Mouse (Mus musculus) ovary, postnatal 14 days (tissue): ENCODE measurements at regions not wholly inside any gene's neighbourhood (a gene's known extent, or its start where the extent isn't known, plus 50 kb on each side); places are given as distances from the start of the nearest gene placed in this dataset.

Experiments used
- DNase-seq: peaks from one replicate; pipeline ENCODE4 v3.0.0; 2022; ENCODE audit warnings: low spot score

DNA sequence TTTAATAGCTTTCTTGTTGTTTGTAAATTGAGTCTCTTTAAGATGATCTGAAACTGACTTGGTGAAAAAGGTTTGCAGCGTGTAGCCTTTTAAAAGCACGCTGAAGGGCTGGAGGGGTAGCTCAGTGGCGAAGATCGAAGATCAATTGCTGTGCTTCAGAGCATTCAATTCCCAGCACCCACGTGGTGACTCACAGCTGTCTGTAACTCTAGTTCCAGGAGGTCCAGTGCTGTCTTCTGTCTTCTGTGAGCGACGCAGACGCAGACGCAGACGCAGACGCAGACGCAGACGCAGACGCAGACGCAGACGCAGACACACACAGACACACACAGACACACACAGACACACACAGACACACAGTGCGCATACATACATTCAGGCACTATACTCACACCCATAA, 99.1 kb upstream of the Map4k3 start:
- DNase-seq = no peak

DNA sequence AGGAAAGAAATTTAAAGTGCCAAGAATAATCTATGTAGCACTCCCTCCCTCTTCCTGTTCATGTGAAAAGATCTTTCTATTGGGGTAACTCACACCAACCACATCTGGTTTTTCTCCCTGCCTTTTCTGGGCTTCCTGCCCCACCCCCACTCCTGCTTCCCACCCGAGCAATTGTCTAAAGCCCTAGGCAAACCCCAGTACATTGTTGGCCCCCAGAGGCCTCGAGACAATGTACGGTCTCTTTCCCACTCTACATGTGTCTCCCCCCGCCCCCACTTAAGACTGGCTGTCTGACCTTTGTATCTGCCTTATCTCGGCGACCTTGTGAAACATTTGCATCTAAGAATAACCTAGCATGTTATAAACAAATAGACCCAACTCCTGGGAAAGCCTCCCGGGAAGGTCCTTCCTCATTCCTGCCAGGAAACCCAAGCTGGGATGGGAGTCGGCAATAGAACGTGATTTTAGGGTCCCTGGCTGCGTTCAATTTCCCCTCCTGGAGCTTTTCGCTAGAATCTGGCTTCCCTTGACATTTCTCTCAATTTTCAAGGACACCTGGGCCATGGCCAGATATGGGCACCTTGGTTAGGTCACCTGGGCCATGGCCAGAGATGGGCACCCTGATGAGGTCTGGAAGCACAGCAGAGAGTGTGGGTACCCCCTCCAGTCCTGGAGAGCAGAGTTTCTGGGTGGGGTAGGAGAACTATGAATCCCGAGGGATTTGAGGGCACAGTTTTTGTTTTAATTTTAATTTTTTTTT, 97.9 kb upstream of the Map4k3 start:
- no peak for DNase-seq

- DNase-seq = peak; percentile 30
Measured at GRCm38 (mm10) chr17:80825518-80825901, 97.2 kb upstream of the Map4k3 start.

DNA sequence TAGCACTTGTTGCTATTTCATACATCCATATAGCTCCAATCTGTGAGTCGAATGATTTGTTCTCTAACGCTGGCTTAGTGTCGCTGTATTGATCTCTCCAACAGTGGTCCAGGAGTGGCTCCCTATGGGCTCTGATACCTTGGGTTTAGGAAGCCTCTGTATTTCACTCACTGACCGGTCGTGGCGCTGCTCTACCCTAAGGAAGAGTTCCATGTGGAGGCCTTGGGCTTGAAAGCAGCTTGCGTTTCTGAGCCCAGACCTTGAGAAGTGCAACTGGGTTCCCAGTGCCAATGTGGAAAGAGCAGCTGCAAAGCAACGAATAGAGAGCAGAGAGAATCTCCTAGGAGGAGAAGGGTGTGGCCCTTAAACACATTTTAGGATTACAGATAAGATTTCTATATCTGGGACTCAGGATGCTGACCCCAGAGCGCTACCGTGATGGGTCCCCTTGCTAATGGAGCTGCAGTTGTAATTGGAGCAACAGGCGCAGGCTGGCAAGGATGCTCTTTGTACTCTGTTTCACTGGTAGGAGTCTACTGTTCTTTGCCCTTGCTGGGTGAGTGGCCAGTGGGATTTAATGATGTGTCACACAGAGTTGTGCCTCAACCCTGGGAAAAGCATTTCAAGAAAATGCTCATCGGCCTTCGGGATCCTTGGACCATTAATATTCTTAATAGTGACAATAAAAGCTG, 96.7 kb upstream of the Map4k3 start:
- DNase-seq = no peak

GRCm38 (mm10) chr17:80824261-80824660, 96.0 kb upstream of the Map4k3 start:
- DNase-seq = no peak

GRCm38 (mm10) chr17:80820888-80821287, 92.6 kb upstream of the Map4k3 start:
- DNase-seq = no peak

DNA sequence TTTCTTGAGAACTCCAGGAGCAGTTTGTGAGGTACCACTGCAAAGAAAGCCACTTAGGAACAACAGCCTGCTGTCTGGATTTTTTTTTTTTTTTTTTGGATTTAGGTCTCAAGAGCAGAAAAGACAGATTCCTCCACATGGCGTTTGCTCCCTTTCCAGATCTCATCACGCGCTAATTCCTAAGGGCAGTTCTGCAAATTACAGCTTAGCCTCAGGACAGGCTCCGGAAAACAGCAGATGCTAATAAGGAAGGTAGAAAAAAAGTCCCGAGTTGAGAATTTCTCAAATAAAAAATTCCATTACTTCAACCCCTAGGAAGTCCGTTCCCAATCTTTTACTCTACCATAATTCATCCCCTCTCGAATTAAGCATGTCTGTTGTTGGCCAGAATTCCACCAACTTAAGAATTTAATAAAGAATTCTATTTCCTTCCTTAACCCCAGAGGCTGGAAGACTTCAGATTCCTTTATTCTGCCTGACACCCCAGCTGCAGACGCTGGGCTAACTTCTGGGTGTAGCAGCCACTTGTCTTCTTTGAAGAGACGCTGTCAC, 90.3 kb upstream of the Map4k3 start:
- DNase-seq = no peak

DNA sequence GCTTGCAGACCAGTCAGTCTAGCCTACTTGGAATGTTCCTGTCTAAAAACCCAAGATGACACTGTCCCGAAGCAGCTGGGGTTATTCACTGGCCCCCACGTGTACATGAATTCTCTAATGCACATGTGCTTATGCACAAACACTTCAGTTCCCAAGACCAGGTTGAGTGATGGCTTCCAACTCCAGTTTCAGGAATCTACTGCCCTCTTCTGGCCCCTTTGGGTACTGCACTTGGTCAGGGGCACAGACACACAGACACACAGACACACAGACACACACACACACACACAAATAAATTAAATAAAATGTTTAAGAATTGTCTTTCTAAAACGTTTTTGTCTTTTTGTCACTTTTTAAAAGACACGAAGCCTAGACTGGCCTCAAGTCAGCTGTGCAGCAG, 87.5 kb upstream of the Map4k3 start:
- DNase-seq = no peak

DNA sequence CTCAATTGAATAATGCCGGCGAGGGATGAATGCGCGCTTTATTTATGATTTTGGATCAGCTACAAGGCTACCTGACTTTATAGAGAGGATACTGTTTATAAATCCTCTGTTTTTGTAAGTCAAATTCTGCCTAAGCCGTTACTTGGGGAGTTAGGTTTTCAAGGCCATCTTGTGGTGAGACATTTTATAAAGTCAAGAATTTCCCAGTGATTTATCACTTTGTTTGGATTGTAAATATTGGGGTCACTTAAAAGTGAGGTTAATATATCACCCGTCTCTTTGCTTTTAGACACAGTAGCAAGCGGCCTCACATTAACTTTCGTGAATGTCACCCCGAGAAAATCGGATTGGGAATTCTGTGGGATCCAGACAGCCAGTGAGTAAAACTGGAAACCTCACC, 84.9 kb upstream of the Map4k3 start:
- no peak for DNase-seq

GRCm38 (mm10) chr17:80809275-80809674, 81.0 kb upstream of the Map4k3 start:
- DNase-seq = no peak

DNA sequence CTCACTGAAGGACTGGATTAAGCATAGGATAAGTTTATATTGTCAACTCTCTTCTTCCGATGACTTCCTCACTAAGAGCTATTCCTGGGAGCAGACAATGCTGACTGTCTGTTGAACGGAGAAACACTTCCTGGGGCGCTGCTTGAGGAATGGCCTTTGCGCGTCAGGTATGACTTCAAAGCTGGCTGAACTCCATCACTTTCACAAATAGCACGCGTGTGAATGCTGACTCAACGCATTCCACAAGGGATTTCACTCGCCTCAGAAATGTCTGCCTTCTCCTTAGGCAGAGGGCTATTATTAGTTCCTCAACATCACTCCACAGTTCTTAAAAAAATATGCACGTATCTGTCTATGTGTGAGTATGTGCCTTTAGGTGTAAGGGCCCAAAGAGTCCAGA, 79.8 kb upstream of the Map4k3 start:
- DNase-seq = no peak

DNA sequence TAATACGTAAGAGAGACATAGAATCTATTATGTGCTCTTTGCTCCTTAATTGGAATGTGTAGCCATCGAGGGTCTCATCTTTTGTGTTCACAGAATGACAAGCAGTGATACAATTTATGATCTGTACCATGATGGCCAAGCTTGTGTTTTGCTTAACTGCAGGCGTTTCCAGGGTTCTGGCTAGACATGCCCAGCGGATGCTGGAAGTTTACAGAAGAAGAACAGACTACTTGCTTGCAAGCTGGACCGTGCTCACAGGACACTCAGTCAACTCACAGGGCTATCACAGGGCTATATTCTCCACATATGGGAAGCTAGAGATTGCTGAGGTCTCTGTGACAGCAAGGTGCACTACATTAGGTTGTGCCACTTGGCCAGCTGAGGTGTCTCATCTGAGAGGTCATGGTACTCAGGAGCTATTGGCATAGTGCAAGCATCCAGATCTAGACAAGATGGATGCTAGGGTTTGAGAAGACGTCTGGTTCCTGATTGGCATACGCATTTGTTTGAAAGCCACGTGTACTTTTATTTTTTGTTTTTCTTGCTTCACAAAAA, 75.2 kb upstream of the Map4k3 start:
- no peak for DNase-seq

- no peak for DNase-seq
Measured at GRCm38 (mm10) chr17:80802622-80803021, 74.3 kb upstream of the Map4k3 start.

DNA sequence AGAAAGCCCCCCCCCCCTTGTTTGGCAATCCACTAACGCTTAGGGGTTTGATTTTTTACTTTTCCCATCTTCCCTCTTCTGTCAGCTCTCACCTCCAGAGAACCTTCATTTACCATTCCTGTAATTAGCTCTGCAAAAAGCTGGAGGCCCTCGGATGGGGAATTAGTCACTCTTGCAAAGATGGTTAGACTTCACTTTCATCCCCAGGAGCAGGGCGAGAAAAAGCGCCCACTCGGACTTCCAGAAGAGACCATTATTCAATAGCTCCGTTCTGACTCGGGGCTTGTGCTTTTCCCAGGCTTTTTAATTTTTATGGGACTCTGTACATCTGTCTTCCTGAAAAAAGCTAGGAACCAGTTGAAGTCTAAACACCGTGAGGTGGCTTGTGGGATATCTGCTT, 73.7 kb upstream of the Map4k3 start:
- no peak for DNase-seq

DNA sequence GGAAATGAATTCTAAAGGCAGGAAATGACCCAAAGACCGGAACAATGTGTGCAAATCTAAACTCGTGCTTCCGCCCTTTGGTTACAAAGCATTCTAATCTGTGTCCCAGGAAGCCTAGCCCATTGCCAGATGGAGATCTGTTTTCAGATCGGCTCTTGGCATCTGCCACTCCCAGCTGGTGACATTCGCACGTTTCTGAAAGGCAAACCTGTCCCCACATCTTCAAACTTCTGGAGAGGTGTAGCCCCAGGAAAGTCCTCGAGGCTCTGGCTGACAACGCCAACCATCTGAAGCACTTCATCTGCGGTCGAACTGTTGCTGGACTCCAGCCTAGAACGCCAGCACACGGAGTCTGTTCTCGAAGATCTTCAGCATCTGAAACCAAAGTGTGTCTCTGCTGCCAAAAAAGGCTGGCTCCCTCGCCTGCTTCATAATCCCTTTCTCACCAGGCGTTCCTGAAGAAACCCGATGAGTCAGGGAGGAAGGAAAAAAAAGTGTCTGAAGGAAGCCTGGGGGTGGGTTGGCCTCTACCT, 73.2 kb upstream of the Map4k3 start:
- peak; percentile 37 for DNase-seq

GRCm38 (mm10) chr17:80800877-80801276, 72.6 kb upstream of the Map4k3 start:
- no peak for DNase-seq

GRCm38 (mm10) chr17:80800454-80800853, 72.2 kb upstream of the Map4k3 start:
- DNase-seq = no peak

GRCm38 (mm10) chr17:80799061-80799460, 70.8 kb upstream of the Map4k3 start:
- no peak for DNase-seq

GRCm38 (mm10) chr17:80798281-80798980, 70.1 kb upstream of the Map4k3 start:
- DNase-seq = no peak

DNA sequence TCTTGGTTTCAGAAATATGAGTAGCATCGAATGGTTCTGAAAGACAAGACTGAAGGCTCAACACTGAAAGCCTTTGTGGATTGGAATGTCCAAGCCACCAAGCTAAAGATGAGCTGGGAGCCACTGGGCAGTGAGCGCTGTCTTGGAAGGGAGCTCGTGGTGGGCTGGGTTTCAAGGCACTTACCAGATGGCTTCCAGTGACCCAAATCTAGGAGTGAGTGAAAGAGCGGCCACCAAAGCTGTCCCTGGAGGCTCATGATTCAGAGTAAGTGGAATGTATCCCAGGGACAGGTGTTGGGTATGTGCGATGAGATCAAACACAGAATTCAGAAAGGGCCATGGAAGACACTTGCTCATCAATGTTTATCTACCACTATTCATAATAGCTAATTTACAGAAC, 68.5 kb upstream of the Map4k3 start:
- DNase-seq = no peak

DNA sequence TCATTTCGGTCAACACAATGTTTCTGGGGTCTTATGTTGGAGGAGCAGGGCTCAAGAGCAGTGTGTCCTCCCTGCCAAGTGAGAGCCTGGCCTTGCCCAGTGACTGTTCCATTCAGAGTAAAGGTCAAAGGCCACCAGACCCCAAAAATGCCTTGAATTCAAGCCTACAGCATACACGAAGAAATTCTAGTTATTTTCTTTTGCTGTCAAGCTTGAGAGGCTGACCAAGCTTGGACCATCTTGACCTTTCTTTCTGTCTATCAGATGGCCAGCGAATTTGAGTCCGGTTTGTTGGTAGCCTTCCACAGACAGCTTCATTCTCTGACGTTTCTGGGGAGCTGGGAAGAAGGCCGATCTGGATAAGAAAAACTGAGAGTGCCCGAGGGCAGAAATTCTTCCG, 68.1 kb upstream of the Map4k3 start:
- DNase-seq = no peak

GRCm38 (mm10) chr17:80795453-80796105, 67.3 kb upstream of the Map4k3 start:
- no peak for DNase-seq
